Mouse (Mus musculus): ENCODE results near the gene Got2. TPM values are rescaled to one million over a fixed set of nuclear protein-coding genes. Genes with fewer than 3 reads are reported as not detected.
"Not testable (repeated sequence)": the region's sequence is repeated elsewhere in the genome, so short reads cannot be mapped to it uniquely, and the experiment has no call there.

Gene Got2
- total RNA-seq, 2 experiments from 2014 or later = 211 to 254 TPM

GRCm38 (mm10) chr8:95878176-95878962 is 10.0 kb downstream of the Got2 start:
- intact Hi-C loops (cut with DNase I) = no loop called here
- DNase-seq (ENCODE audit: low spot score in 2 of 2) = no peak

- no peak for DNase-seq (ENCODE audit: low spot score in 2 of 2)
- intact Hi-C loops (cut with DNase I) = no loop called here
These were observed 13.1 kb downstream of the Got2 start for GRCm38 (mm10) chr8:95875270-95875669.

GRCm38 (mm10) chr8:95871690-95872089 is 16.7 kb downstream of the Got2 start:
- intact Hi-C loops (cut with DNase I) = no loop called here
- no peak for DNase-seq (ENCODE audit: low spot score in 2 of 2)

GRCm38 (mm10) chr8:95864851-95865250 is 23.5 kb downstream of the Got2 start:
- intact Hi-C loops (cut with DNase I); DNase-seq (ENCODE audit: low spot score in 2 of 2): not testable (repeated sequence)

- DNase-seq (ENCODE audit: low spot score in 2 of 2); intact Hi-C loops (cut with DNase I): not testable (repeated sequence)
These were observed 24.4 kb downstream of the Got2 start for GRCm38 (mm10) chr8:95863761-95864440.

- DNase-seq (ENCODE audit: low spot score in 2 of 2) = no peak
- intact Hi-C loops (cut with DNase I) = no loop called here
These were observed 34.2 kb downstream of the Got2 start for GRCm38 (mm10) chr8:95854174-95854573.

GRCm38 (mm10) chr8:95853102-95853843 is 35.1 kb downstream of the Got2 start, which contains the start of gene Slc38a7:
TSS of gene Slc38a7 (minus strand) at chr8:95853539.
- intact Hi-C loops (cut with DNase I) = no loop called here
- peak; percentile 78 to 81 for DNase-seq (ENCODE audit: low spot score in 2 of 2)

- intact Hi-C loops (cut with DNase I) = no loop called here
- DNase-seq (ENCODE audit: low spot score in 2 of 2) = no peak
These were observed 36.1 kb downstream of the Got2 start for GRCm38 (mm10) chr8:95852290-95852689.

- intact Hi-C loops (cut with DNase I) = no loop called here
- no peak for DNase-seq (ENCODE audit: low spot score in 2 of 2)
These were observed 38.0 kb downstream of the Got2 start for GRCm38 (mm10) chr8:95850326-95850725.

GRCm38 (mm10) chr8:95848734-95849464 is 39.4 kb downstream of the Got2 start:
- no peak for DNase-seq (ENCODE audit: low spot score in 2 of 2)
- intact Hi-C loops (cut with DNase I) = loop anchor here (10.0 kb wide), 1 partner anchor 66 kb away; no protein-coding TSS in a partner anchor

GRCm38 (mm10) chr8:95848061-95848551 is 40.2 kb downstream of the Got2 start:
- intact Hi-C loops (cut with DNase I) = loop anchor here (10.0 kb wide), 1 partner anchor 67 kb away; no protein-coding TSS in a partner anchor
- no peak for DNase-seq (ENCODE audit: low spot score in 2 of 2)

GRCm38 (mm10) chr8:95845026-95845425 is 43.3 kb downstream of the Got2 start:
- no peak for DNase-seq (ENCODE audit: low spot score in 2 of 2)
- intact Hi-C loops (cut with DNase I) = loop anchor here (10.0 kb wide), 1 partner anchor 70 kb away; no protein-coding TSS in a partner anchor

GRCm38 (mm10) chr8:95843968-95844367 is 44.4 kb downstream of the Got2 start:
- intact Hi-C loops (cut with DNase I) = loop anchor here (10.0 kb wide), 1 partner anchor 71 kb away; no protein-coding TSS in a partner anchor

GRCm38 (mm10) chr8:95841436-95841835 is 46.9 kb downstream of the Got2 start:
- intact Hi-C loops (cut with DNase I) = loop anchor here (10.0 kb wide), 1 partner anchor 73 kb away; no protein-coding TSS in a partner anchor
- DNase-seq (ENCODE audit: low spot score in 2 of 2) = no peak

More at GRCm38 (mm10) chr8:95843968-95844367, 44.4 kb downstream of the Got2 start:
- DNase-seq (ENCODE audit: low spot score in 2 of 2) = no peak

- intact Hi-C loops (cut with DNase I) = loop anchor here (10.0 kb wide), 1 partner anchor 64 kb away; no protein-coding TSS in a partner anchor
These were observed 49.1 kb downstream of the Got2 start for GRCm38 (mm10) chr8:95839289-95839688.

GRCm38 (mm10) chr8:95837266-95837665 is 51.1 kb downstream of the Got2 start:
- no peak for DNase-seq (ENCODE audit: low spot score in 2 of 2)
- intact Hi-C loops (cut with DNase I) = loop anchor here (10.0 kb wide), 1 partner anchor 62 kb away; no protein-coding TSS in a partner anchor

More at GRCm38 (mm10) chr8:95839289-95839688, 49.1 kb downstream of the Got2 start:
- no peak for DNase-seq (ENCODE audit: low spot score in 2 of 2)

- no peak for DNase-seq (ENCODE audit: low spot score in 2 of 2)
- intact Hi-C loops (cut with DNase I) = loop anchor here (10.0 kb wide), 1 partner anchor 61 kb away; no protein-coding TSS in a partner anchor
These were observed 52.5 kb downstream of the Got2 start for GRCm38 (mm10) chr8:95835891-95836290.

- no peak for DNase-seq (ENCODE audit: low spot score in 2 of 2)
- intact Hi-C loops (cut with DNase I) = loop anchor here (5.0 to 10.0 kb wide), 2 partner anchors 59 to 116 kb away; partner anchors contain the start of gene Setd6
These were observed 54.8 kb downstream of the Got2 start for GRCm38 (mm10) chr8:95833435-95833984.

All from left cerebral cortex, postnatal 36 days (tissue).